Comparison of ENCODE assay signal across 12 mouse cellular contexts in genomic region chr5:21171336-21171735, GRCm38 (mm10). TPM values are rescaled to one million over a fixed set of nuclear protein-coding genes. Genes with fewer than 3 reads are reported as not detected.
DNase-seq lines count a peak whose midpoint lies in the region; ATAC-seq and TF ChIP-seq lines count a peak whose summit lies in the region.
"Had no signal": no experiment of that assay in that cellular context is flagged by ENCODE, and none has a peak within 500 bp of the region (broad histone marks: within the 10 kb centered on the region; RNA-seq: fewer than 3 reads in every experiment).

No protein-coding gene starts in this region.

- ATAC-seq in embryonic facial prominence, embryonic 14.5 days (ENCODE audit: low read depth) = no peak
- no peak for ATAC-seq in lung, embryonic 14.5 days (ENCODE audit: insufficient read depth)
- peak; percentile 15 for ATAC-seq in forebrain, postnatal 0 days
- peak; percentile 43 for ATAC-seq in midbrain, embryonic 16.5 days
- ATAC-seq: Patski had no signal

- TF ChIP-seq CTCF in lung, embryonic 14.5 days (IDR thresholded peaks at IDR 0.05; ENCODE audit: low read depth) = no peak
- no peak for TF ChIP-seq CTCF in forebrain, postnatal 0 days (IDR thresholded peaks at IDR 0.05; ENCODE audit: low read depth)

- no peak overlapping the region for H3K9ac ChIP-seq in embryonic facial prominence, embryonic 14.5 days (ENCODE audit: low read depth, low read length)
- H3K9ac ChIP-seq in lung, embryonic 14.5 days = no peak overlapping the region
- no peak overlapping the region for H3K9ac ChIP-seq in forebrain, postnatal 0 days
- H3K9ac ChIP-seq in midbrain, embryonic 16.5 days (ENCODE audit: low read depth, low read length) = no peak overlapping the region
- H3K9ac ChIP-seq: liver, embryonic 13.5 days had no signal

- H3K27ac ChIP-seq in embryonic facial prominence, embryonic 14.5 days (replicated peaks; ENCODE audit: low read depth, low read length) = 0 out of 2 replicates have a peak overlapping the region, but pooled peaks have one; percentile 6
- no peak overlapping the region for H3K27ac ChIP-seq in embryonic facial prominence, embryonic 10.5 days (replicated peaks)
- H3K27ac ChIP-seq in lung, embryonic 14.5 days (ENCODE audit: low read depth) = peak overlapping the region; percentile 48; the same call in 1 of the 2 replicates
- H3K27ac ChIP-seq in forebrain, postnatal 0 days (ENCODE audit: low read depth, low read length) = 0 out of 2 replicates have a peak overlapping the region, but pooled peaks have one; percentile 10
- peak overlapping the region; percentile 17; the same call in 1 of the 2 replicates for H3K27ac ChIP-seq in midbrain, embryonic 16.5 days (ENCODE audit: low read length)
- H3K27ac ChIP-seq: liver, embryonic 13.5 days had no signal

- H3K9me3 ChIP-seq in embryonic facial prominence, embryonic 14.5 days (ENCODE audit: control insufficient read depth, low read length) = no peaks in the 10 kb centered on the region
- no peaks in the 10 kb centered on the region for H3K9me3 ChIP-seq in embryonic facial prominence, embryonic 10.5 days
- H3K9me3 ChIP-seq in lung, embryonic 14.5 days (ENCODE audit: low read depth, low read length) = no peaks in the 10 kb centered on the region
- no peaks in the 10 kb centered on the region for H3K9me3 ChIP-seq in forebrain, postnatal 0 days (ENCODE audit: low read length)
- H3K9me3 ChIP-seq in midbrain, embryonic 16.5 days (replicated peaks; ENCODE audit: control insufficient read depth, low read length, poor library complexity, severe bottlenecking) = no peaks in the 10 kb centered on the region
- H3K9me3 ChIP-seq: liver, embryonic 13.5 days had no signal

- WGBS in embryonic facial prominence, embryonic 14.5 days = 41% methylated on average over 6 of the region's 6 CpGs
- 56% methylated on average over 6 of the region's 6 CpGs for WGBS in embryonic facial prominence, embryonic 10.5 days
- 60% methylated on average over 6 of the region's 6 CpGs for WGBS in lung, embryonic 14.5 days
- WGBS in forebrain, postnatal 0 days = 18% methylated on average over 6 of the region's 6 CpGs
- WGBS in midbrain, embryonic 16.5 days = 41% methylated on average over 6 of the region's 6 CpGs

- no peaks in the 10 kb centered on the region for H3K27me3 ChIP-seq in embryonic facial prominence, embryonic 14.5 days (replicated peaks; ENCODE audit: control insufficient read depth, insufficient read depth, low read length)
- no peaks in the 10 kb centered on the region for H3K27me3 ChIP-seq in embryonic facial prominence, embryonic 10.5 days (replicated peaks; ENCODE audit: low read depth, poor library complexity, severe bottlenecking)
- H3K27me3 ChIP-seq in lung, embryonic 14.5 days (ENCODE audit: insufficient read depth, low read length) = no peaks in the 10 kb centered on the region
- H3K27me3 ChIP-seq in forebrain, postnatal 0 days (ENCODE audit: insufficient read depth, low read length) = no peaks in the 10 kb centered on the region
- no peaks in the 10 kb centered on the region for H3K27me3 ChIP-seq in midbrain, embryonic 16.5 days (ENCODE audit: control insufficient read depth, insufficient read depth, low read depth, low read length)
- H3K27me3 ChIP-seq: liver, embryonic 13.5 days; Patski had no signal

- H3K4me2 ChIP-seq in embryonic facial prominence, embryonic 14.5 days (ENCODE audit: low read depth, low read length) = no peak overlapping the region
- H3K4me2 ChIP-seq in lung, embryonic 14.5 days = no peak overlapping the region
- H3K4me2 ChIP-seq in forebrain, postnatal 0 days (ENCODE audit: low read depth) = no peak overlapping the region
- H3K4me2 ChIP-seq in midbrain, embryonic 16.5 days (ENCODE audit: low read length) = no peak overlapping the region
- H3K4me2 ChIP-seq: liver, embryonic 13.5 days had no signal

- H3K4me1 ChIP-seq in embryonic facial prominence, embryonic 14.5 days (ENCODE audit: control insufficient read depth, insufficient read depth, low read length) = peaks cover 16% of the 10 kb centered on the region
- peaks cover 18% of the 10 kb centered on the region for H3K4me1 ChIP-seq in embryonic facial prominence, embryonic 10.5 days
- no peaks in the 10 kb centered on the region; the same call in none of the 2 replicates for H3K4me1 ChIP-seq in lung, embryonic 14.5 days (ENCODE audit: insufficient read depth)
- H3K4me1 ChIP-seq in forebrain, postnatal 0 days (ENCODE audit: insufficient read depth) = 0 out of 2 replicates have a peak, but pooled peaks cover 10% of the 10 kb centered on the region
- peaks cover 7% of the 10 kb centered on the region for H3K4me1 ChIP-seq in midbrain, embryonic 16.5 days (ENCODE audit: control insufficient read depth, insufficient read depth, low read length)

- no peak overlapping the region for H3K4me3 ChIP-seq in embryonic facial prominence, embryonic 14.5 days (ENCODE audit: low read depth, low read length)
- H3K4me3 ChIP-seq in embryonic facial prominence, embryonic 10.5 days = no peak overlapping the region
- no peak overlapping the region for H3K4me3 ChIP-seq in lung, embryonic 14.5 days (ENCODE audit: low read depth, low read length)
- no peak overlapping the region for H3K4me3 ChIP-seq in forebrain, postnatal 0 days (ENCODE audit: low read depth, low read length)
- H3K4me3 ChIP-seq in midbrain, embryonic 16.5 days (ENCODE audit: low read depth, low read length) = no peak overlapping the region
- H3K4me3 ChIP-seq: erythroblast, embryonic 14.5 days; liver, embryonic 13.5 days; myocyte had no signal

- DNase-seq in embryonic facial prominence, embryonic 14.5 days (ENCODE audit: low spot score) = no peak
- no peak for DNase-seq in embryonic facial prominence, embryonic 10.5 days (ENCODE audit: low spot score)
- DNase-seq in lung, embryonic 14.5 days = no peak
- no peak for DNase-seq in lung, postnatal 36 days
- DNase-seq in forebrain, postnatal 0 days = peak; percentile 64
- no peak for DNase-seq in left cerebral cortex, adult 8-10 months (ENCODE audit: low spot score in 2 of 2)
- no peak for DNase-seq in yolk sac, embryonic 10.5 days (ENCODE audit: low spot score)
- DNase-seq: liver, embryonic 13.5 days had no signal

- H3K36me3 ChIP-seq in embryonic facial prominence, embryonic 14.5 days (ENCODE audit: control insufficient read depth, insufficient read depth, low read length) = no peaks in the 10 kb centered on the region
- H3K36me3 ChIP-seq in embryonic facial prominence, embryonic 10.5 days (replicated peaks) = no peaks in the 10 kb centered on the region
- no peaks in the 10 kb centered on the region for H3K36me3 ChIP-seq in lung, embryonic 14.5 days (ENCODE audit: insufficient read depth)
- H3K36me3 ChIP-seq in forebrain, postnatal 0 days (ENCODE audit: insufficient read depth) = no peaks in the 10 kb centered on the region
- no peaks in the 10 kb centered on the region for H3K36me3 ChIP-seq in midbrain, embryonic 16.5 days (ENCODE audit: control insufficient read depth, insufficient read depth, low read length)
- H3K36me3 ChIP-seq: liver, embryonic 13.5 days had no signal

RNA-seq across cellular contexts. Expression of gene Gsap, which starts 14.7 kb away (rescaled TPM):
- 3.6 and 4.2 TPM in 2 replicates for polyA plus RNA-seq in embryonic facial prominence, embryonic 14.5 days (2014; fragmentation: Nextera tagmentation; extraction: Ambion mirVana)
- polyA plus RNA-seq in embryonic facial prominence, embryonic 10.5 days (2016; fragmentation: Nextera tagmentation; extraction: Ambion mirVana) = 0.85 and 1.5 TPM in 2 replicates
- polyA plus RNA-seq in lung, embryonic 14.5 days (2014; fragmentation: Nextera tagmentation; extraction: Ambion mirVana) = 2.0 and 2.4 TPM in 2 replicates
- total RNA-seq in forebrain, postnatal 0 days (2014; rRNA removed) = 9.4 TPM in 2 replicates
- polyA plus RNA-seq in forebrain, postnatal 0 days (2015; fragmentation: Nextera tagmentation; extraction: Ambion mirVana) = 4.9 and 7.7 TPM in 2 replicates
- polyA plus RNA-seq in midbrain, embryonic 16.5 days (2015; fragmentation: Nextera tagmentation; extraction: Ambion mirVana) = 10.6 and 12.4 TPM in 2 replicates
- 1 to 10 TPM; 5.5 to 9.1 (median 7.4) TPM for total RNA-seq in left cerebral cortex, adult 8-10 months (2022)

Comparison
In these comparisons a context has a peak if more than half of its experiments do, and no peak if none do; other contexts are left out.
1. ATAC-seq: peak in forebrain, postnatal 0 days (single experiment) and midbrain, embryonic 16.5 days (single experiment); none in embryonic facial prominence, embryonic 14.5 days (single experiment) and lung, embryonic 14.5 days (single experiment).